Mouse (Mus musculus) megakaryocyte-erythroid progenitor cell, adult 5-6 weeks (primary cell): Measurements from ENCODE around the gene Mrpl3. TPM values are rescaled to one million over a fixed set of nuclear protein-coding genes. Genes with fewer than 3 reads are reported as not detected.

Experiments
- ATAC-seq: replicated peaks from 2 replicates; pipeline ENCODE4 v1.8.0; 2016; ENCODE audit warnings: mild to moderate bottlenecking, inconsistent platforms; ENCODE audit not compliant: severe bottlenecking, poor library complexity, low FRiP score, low TSS enrichment
- total RNA-seq, 2 experiments: library from RNA; stranded (forward) in 1 of 2; stranded (reverse) in 1 of 2; fragments of 200-1000, 215-1000 nt in 1 of 2; fragments of >200 nt in 1 of 2; fragmentation: Nextera tagmentation in 1 of 2; gene quantifications; 2 replicates each; pipeline ENCODE4 v1.2.3; 2014 to 2017

Mrpl3 gene
- total RNA-seq (2014; fragmentation: Nextera tagmentation) (88.2 and 102 TPM in 2 replicates), total RNA-seq (2017) (156 and 228 TPM in 2 replicates)

- peak; percentile 85 for ATAC-seq
Measured at GRCm38 (mm10) chr9:105053147-105053557, at the start of gene Mrpl3. Gene Mrpl3, plus strand, starts transcription at chr9:105053239.

DNA sequence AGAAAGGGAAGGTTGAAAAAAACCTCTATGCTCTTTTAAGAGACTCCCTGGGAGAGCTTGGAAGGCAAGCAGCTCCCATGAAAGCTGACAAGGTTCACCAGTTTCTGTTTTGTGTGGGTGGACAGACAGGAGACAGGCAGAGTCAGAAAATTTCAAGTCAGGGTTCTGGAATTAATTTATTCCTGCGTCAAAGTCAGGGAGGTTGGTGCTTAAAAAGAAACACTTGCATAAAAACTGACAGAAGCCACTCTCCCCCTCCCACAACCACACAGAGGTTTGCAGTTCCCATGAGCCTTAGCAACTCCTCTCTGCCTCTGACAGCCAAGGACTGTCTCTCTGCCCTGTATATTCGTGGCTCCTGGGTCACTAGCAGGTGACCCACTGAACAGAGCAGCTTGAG lies 42.3 kb upstream of the Mrpl3 start:
- no peak for ATAC-seq

GRCm38 (mm10) chr9:105018186-105018585 lies 34.9 kb upstream of the Mrpl3 start:
- ATAC-seq: no peak

DNA sequence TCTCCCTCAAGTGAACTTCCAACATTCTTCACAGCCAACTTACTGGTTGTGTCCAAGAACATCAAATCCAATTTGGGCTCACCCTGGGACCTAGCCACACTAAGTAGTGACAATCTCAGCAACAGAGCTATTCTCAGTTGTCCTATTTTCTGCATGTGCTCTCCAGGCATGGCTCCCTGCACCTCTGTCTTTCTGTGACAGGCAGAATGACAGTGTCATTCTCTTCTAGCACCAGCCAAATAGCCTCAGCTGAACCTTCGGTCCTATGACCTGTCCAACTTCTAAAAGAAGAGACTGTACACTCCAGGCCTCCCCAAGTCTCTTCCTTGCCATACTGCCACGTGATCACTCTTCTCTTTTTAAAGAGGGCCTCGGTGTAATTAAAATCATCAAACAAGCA lies 24.7 kb upstream of the Mrpl3 start:
- no peak for ATAC-seq

DNA sequence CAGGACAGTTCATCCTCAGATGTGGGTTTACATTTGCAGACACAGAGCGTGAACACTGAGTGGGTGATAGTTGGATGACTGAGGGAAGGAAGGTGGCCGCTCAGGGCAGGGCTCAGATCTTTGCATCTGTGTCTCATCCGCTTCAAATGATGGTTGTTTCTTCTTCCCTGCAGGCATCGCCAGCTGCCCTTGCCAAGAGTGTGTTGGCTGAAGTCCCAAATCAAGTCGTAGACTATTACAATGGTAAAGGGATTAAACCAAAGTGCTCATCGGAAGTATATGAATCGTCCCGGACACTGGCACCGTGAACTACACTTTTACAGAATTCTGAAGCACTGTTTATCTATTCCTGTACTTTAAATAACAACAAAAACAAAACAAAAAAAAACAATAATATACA lies 20.5 kb upstream of the Mrpl3 start:
- ATAC-seq: no peak

DNA sequence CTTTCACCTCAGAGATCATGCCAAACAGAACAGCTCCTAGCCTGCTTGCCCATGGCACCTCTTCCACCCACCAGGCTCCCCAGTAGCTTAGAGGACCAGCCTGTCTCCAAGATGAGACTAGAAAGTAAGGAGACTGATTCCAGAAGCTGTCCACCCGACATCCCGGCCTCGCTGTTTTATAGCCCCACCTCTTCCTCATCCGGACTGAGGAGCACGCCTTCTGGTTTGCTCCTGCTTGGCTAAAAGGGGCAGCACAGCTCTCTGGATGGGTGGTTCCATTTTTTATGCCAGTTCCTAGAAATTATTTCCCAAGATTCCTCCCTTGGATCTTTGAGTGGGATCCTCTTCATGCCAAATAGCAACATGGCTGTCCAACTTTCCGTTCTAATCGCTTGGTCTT lies 19.4 kb upstream of the Mrpl3 start:
- no peak for ATAC-seq

- no peak for ATAC-seq
Measured at GRCm38 (mm10) chr9:105037847-105038246, 15.2 kb upstream of the Mrpl3 start.

- no peak for ATAC-seq
Measured at GRCm38 (mm10) chr9:105046014-105046413, 7.0 kb upstream of the Mrpl3 start.

GRCm38 (mm10) chr9:105048351-105048750 lies 4.7 kb upstream of the Mrpl3 start:
- no peak for ATAC-seq

DNA sequence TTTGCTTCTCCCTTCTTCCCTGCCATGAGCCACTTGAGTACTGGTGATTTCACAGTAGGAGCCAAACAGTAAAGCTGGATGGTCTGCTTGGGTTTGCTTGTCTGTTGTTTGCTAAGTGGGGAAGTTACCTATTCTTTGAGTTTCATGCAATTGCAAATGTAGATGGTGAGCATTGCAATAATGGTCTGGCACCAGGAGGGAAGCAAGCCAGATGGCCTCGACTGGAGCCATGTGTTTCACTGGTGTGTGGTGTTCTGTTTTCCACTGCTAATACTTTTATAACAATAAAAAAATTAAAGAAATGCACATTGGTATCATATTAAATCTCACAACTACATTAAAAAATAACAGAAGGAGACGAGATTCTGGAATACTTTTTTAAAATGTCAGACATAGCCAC lies 3.4 kb upstream of the Mrpl3 start:
- ATAC-seq: no peak

DNA sequence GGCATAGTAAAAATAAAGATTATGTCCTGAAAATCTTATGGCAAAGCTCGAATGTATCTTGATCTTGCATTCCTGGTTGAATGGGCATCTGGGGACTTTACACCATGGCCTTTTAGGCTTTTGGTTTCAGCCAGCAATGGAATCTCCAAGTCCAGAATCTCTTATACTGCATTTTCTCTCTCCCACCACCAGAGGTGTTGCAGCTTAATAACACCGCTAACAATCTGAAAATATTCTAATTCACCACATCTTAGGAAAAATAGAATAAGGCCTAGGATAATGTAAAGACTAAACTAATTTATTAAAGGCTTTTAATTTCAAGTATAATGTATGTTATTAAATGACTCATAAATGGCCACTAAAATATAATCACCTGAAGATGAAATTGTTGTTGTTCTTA lies 2.8 kb upstream of the Mrpl3 start:
- ATAC-seq: no peak

DNA sequence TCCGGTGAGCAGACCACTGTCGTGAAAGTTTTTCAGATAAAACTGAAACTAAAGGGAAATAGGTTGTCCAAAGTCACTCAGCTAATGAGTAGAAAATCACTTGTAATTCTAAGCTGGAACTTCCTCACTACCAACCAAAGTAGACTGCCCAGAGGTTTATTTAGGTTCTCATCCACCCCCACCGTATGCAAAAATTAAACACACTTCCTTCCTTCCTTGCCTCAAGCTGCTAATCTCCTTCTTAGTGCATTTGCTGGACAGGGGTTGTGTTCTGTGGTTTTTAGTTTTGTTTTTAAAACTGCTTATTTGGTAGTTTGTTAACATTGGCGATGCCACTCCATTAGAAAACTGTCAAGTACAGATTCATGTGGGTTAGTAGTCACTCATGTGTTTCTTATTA lies 773 bp downstream of the Mrpl3 start:
- ATAC-seq: peak; percentile 25; the same call in 1 of the 2 replicates

DNA sequence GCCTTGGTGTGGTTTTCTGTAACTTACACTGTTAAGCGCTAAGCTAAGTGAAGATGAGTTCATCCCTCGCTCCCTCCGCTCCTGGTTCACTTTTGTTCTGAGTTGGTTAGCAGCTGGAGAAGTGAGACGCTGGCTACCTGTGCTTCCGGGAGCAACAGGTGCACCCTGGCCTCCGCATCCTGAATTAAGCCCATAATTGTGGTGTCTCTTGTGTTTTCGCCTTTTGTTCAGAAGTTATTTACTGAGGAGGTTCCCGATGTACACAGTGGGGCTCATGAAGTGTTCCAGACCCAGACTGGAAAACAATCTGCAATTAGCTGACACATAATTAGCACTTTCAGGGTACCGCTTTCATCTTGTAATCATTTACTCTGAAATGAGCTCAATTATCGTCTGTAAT lies 16.1 kb downstream of the Mrpl3 start:
- no peak for ATAC-seq

GRCm38 (mm10) chr9:105072991-105073748 lies 20.1 kb downstream of the Mrpl3 start:
- no peak for ATAC-seq

DNA sequence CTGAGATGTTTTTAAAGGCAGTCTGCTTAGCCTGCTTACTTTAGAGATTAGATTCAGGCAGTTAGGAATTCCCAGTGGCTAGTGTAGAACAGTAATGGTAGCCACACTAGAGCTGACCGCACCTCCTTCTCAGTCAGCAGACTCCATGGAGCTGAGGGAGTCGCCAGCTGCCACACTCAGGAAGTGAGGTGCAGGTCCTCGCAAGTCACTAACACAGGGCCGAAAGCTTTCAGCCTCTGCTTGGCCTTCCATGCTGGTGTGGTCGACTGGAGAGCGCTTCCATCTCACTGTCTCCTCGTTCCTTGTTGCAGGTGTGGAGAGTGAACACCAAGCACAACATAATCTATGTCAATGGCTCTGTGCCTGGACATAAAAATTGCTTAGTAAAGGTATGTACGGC lies 21.8 kb downstream of the Mrpl3 start:
- no peak for ATAC-seq

- ATAC-seq: no peak
Measured at GRCm38 (mm10) chr9:105076756-105077424, 23.9 kb downstream of the Mrpl3 start.

DNA sequence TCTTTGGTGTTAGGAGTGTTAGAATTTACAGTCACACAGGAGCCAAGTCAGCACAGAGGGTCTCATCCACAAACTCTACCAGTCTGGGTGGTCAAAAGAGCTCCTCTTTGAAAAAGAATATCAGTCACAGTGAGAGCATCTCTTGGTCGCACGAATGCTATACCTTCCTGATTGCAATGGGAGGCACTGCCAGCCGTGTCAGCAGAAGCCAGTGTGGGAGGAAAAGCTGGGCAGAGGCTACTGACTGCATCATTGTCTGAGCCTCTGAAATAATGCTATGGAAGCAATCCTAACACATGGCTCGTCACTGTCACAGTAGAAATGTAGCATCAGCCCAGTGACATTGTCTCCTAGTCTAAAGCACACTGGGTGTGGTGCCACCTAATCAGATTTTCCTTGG lies 25.4 kb downstream of the Mrpl3 start:
- ATAC-seq: no peak

DNA sequence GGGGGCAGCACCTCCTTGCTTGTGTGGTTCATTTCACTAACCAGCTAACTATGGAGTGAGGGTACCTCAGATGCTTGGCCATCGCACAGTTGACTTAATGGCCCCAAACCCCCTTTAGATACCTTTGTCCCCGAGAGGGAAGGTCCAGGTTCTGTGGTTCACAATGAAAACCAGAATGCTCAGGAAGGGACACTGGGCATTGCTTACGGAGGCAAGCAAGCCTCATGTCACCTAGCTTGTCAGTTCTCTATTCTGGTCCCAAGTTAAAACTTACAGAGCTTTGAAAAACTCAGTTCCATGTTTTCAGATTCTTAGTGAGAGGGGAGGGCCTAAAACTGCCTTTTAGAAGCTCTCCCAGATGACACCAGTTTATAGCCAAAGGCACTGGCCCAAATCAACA lies 27.2 kb downstream of the Mrpl3 start:
- no peak for ATAC-seq

DNA sequence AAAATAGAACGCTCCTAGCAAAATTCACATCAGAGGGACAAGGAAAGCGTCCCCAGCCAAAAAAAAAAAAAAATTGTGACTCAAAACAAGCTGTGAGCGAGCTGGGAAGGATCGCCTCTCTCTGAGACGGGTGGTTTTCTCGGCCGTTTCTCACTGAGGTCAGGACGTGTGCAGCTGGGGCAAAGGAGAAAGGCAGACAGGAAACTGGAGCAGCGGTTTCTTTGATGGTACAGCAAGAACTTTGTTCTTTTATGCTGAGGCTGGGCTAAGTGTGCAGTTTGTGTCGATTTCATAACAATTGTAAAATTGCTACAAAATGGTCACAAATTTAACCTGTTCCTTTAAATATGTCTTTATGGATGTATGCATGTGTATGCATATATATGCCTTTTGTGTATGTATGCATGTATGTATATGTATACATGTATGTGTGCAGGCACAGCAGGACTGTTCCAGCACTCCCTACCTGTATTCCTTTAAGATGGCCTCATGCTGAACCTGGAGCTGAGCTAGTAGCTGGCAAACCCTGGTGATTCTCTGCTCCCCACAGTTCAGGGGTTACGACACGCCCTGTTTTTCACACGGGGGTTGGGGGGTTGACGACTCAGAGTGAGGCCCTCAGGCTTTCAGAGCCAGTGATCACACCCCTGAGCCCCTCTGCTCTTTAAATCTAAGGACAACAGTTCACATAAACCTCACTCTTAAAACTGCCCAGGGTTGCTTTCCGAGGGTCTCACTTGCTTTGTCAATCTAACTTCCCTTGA lies 48.0 kb downstream of the Mrpl3 start:
- no peak for ATAC-seq

GRCm38 (mm10) chr9:105101911-105102310 lies 48.9 kb downstream of the Mrpl3 start:
- ATAC-seq: no peak
